Mouse (Mus musculus): ENCODE data around the gene Gm20843. TPM values are rescaled to one million over a fixed set of nuclear protein-coding genes. Genes with fewer than 3 reads are reported as not detected.
"Not testable (repeated sequence)": the region's sequence is repeated elsewhere in the genome, so short reads cannot be mapped to it uniquely, and the experiment has no call there.

Gm20843 gene
- not detected in 2 replicates for polyA plus RNA-seq (2014; fragmentation: Nextera tagmentation; extraction: Ambion mirVana)

GRCm38 (mm10) chrY:72247018-72247417 is at the start of gene Gm20843:
Gene Gm20843 (minus strand): TSS chrY:72247118.
- DNase-seq (ENCODE audit: low spot score); ATAC-seq (ENCODE audit: low read depth); H3K4me1 ChIP-seq (ENCODE audit: control insufficient read depth, insufficient read depth, low read length); H3K4me2 ChIP-seq (ENCODE audit: low read depth, low read length); H3K27ac ChIP-seq (replicated peaks; ENCODE audit: low read depth, low read length); H3K27me3 ChIP-seq (replicated peaks; ENCODE audit: control insufficient read depth, insufficient read depth, low read length); H3K9me3 ChIP-seq (ENCODE audit: control insufficient read depth, low read length); H3K36me3 ChIP-seq (ENCODE audit: control insufficient read depth, insufficient read depth, low read length); H3K9ac ChIP-seq (ENCODE audit: low read depth, low read length); H3K4me3 ChIP-seq (ENCODE audit: low read depth, low read length): not testable (repeated sequence)
- WGBS, result no CpG with 5 or more reads among the region's 6 CpGs

All from embryonic facial prominence, embryonic 14.5 days (tissue).